Mouse (Mus musculus) heart, postnatal 0 days (tissue): ENCODE data around the gene Gpat2. TPM values are rescaled to one million over a fixed set of nuclear protein-coding genes. Genes with fewer than 3 reads are reported as not detected.
A peak's percentile ranks its signal among the peaks of the same experiment; 100 is the strongest.

ENCODE experiments used
- ATAC-seq: fragments of 200-750 bp; cut with Nextera tagmentation; 2 replicates; pipeline ENCODE4 v1.8.0; 2017; ENCODE audit warnings: low read depth, moderate number of reproducible peaks, moderate library complexity; ENCODE audit not compliant: insufficient read depth
- DNase-seq: peaks from one replicate; pipeline ENCODE4 v3.0.0-alpha.2; 2016; ENCODE audit warnings: low spot score
- H3K27ac ChIP-seq: fragments of 300-500 bp; sonication (generic); 2 replicates; pipeline ENCODE4 v1.5.1; 2014; ENCODE audit warnings: low read depth, mild to moderate bottlenecking
- H3K27me3 ChIP-seq: fragments of 300-500 bp; sonication (generic); 2 replicates; pipeline ENCODE4 v1.6.1; 2014; ENCODE audit warnings: low read length, mixed read lengths; ENCODE audit not compliant: control insufficient read depth, insufficient read depth
- H3K36me3 ChIP-seq: fragments of 300-500 bp; sonication (generic); replicated peaks from 2 replicates; pipeline ENCODE4 v1.6.1; 2014; ENCODE audit warnings: low read length, mixed read lengths; ENCODE audit not compliant: control insufficient read depth, insufficient read depth
- H3K4me1 ChIP-seq: fragments of 300-500 bp; sonication (generic); 2 replicates; pipeline ENCODE4 v1.6.1; 2014; ENCODE audit warnings: antibody characterized with exemption; ENCODE audit not compliant: control insufficient read depth, insufficient read depth
- H3K4me2 ChIP-seq: fragments of 300-500 bp; sonication (generic); 2 replicates; pipeline ENCODE4 v1.6.1; 2014; ENCODE audit warnings: low read depth, mild to moderate bottlenecking, low read length, moderate library complexity
- H3K4me3 ChIP-seq: fragments of 300-500 bp; sonication (generic); 2 replicates; pipeline ENCODE4 v1.5.1; 2014; ENCODE audit warnings: low read depth, low read length
- H3K9ac ChIP-seq: fragments of 300-500 bp; sonication (generic); replicated peaks from 2 replicates; pipeline ENCODE4 v1.6.1; 2014; ENCODE audit warnings: low read depth, low read length, mixed read lengths
- H3K9me3 ChIP-seq: fragments of 300-500 bp; sonication (generic); replicated peaks from 2 replicates; pipeline ENCODE4 v1.6.1; 2016; ENCODE audit warnings: low read length; ENCODE audit not compliant: control insufficient read depth
- CTCF ChIP-seq: IDR thresholded peaks from 2 replicates; pipeline ENCODE4 v1.5.1; 2016; ENCODE audit warnings: antibody characterized with exemption, control low read depth, low read depth
- EP300 ChIP-seq: IDR thresholded peaks from 2 replicates; pipeline ENCODE4 v1.6.1; 2016; ENCODE audit warnings: antibody characterized with exemption, low read depth
- WGBS: fragments of 180-500 bp; shearing (Covaris S2); extraction: QIAGEN DNeasy Blood & Tissue Kit; methylation state at CpG from one replicate; pipeline ENCODE4 v1.1.7; 2014; 5-methylcytosine and 5-hydroxymethylcytosine counted together
- polyA plus RNA-seq: library from polyadenylated mRNA; unstranded; fragments of >200 nt; fragmentation: Nextera tagmentation; extraction: Ambion mirVana; gene quantifications from 2 replicates; pipeline ENCODE4 v1.2.1, GENCODE M21; 2015
- total RNA-seq: library from RNA; depleted of rRNA; stranded (reverse); fragments of >200 nt; gene quantifications from 2 replicates; pipeline ENCODE4 v1.2.3, GENCODE M21; 2014; ENCODE audit warnings: low replicate concordance; rRNA removed

The Gpat2 gene
- total and polyA plus RNA-seq, 2 experiments from 2014 or later = 0.04 to 0.20 TPM

DNA sequence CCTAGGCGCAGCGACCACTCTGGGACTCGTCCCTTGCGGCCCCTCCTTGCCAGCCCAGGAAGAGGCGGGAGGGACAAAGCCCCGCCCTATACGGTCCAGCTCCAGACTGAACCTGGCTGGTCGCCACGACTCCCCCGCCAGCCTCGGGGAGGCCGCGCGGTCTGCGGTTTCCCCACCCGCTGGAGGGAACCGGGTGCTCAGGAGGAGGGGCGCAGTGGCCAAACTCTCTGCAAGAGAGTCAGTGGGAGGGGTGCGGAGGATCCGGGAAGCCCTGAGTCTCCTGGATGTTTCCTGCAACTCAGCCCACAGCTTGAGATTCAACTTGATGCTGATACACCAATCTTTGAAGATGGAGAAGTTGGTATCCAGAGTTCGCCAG, 57.5 kb downstream of the Gpat2 start:
- peak overlapping the region; percentile 65 for H3K4me2 ChIP-seq
- under 1% methylated on average over 19 of the region's 21 CpGs for WGBS
- DNase-seq (no peak), ATAC-seq (peak; percentile 69)
- H3K9me3 ChIP-seq = no peaks in the 10 kb centered on the region
- H3K4me1 ChIP-seq = peaks cover 11% of the 10 kb centered on the region
- H3K27me3 ChIP-seq = peaks cover 70% of the 10 kb centered on the region
- peak overlapping the region; percentile 45 for H3K4me3 ChIP-seq
- no peak overlapping the region for H3K27ac ChIP-seq
- TF ChIP-seq EP300 = no peak
- no peak for TF ChIP-seq CTCF
- no peak overlapping the region for H3K9ac ChIP-seq
- no peaks in the 10 kb centered on the region for H3K36me3 ChIP-seq

DNA sequence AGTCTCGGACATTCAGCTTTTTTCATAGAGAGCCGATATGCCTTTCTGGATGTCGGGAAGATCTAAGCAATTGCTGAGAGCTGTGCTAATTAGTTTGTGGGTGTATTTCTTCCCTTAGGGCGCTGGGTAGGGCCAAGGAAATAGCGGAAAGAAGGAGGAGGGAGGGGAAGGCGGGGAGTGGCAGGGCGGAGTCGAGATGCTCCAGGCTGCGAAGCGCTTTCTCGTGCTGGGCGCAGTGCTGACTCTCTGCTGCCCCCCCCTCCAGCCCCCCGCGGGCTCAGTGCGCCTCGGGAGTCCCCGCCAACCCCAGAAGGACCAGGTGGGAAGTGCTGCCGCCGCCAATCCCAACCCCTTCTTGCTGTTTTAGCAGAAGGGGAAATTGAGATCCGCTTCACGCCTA, 58.0 kb downstream of the Gpat2 start:
- no peak overlapping the region for H3K9ac ChIP-seq
- DNase-seq (no peak), ATAC-seq (no peak)
- H3K4me3 ChIP-seq = peak overlapping the region; percentile 45
- peaks cover 11% of the 10 kb centered on the region for H3K4me1 ChIP-seq
- H3K27ac ChIP-seq = no peak overlapping the region
- under 1% methylated on average over 21 of the region's 21 CpGs for WGBS
- peaks cover 70% of the 10 kb centered on the region for H3K27me3 ChIP-seq
- no peaks in the 10 kb centered on the region for H3K9me3 ChIP-seq
- TF ChIP-seq CTCF (no peak), EP300 (no peak)
- H3K4me2 ChIP-seq = peak overlapping the region; percentile 65
- H3K36me3 ChIP-seq = no peaks in the 10 kb centered on the region

DNA sequence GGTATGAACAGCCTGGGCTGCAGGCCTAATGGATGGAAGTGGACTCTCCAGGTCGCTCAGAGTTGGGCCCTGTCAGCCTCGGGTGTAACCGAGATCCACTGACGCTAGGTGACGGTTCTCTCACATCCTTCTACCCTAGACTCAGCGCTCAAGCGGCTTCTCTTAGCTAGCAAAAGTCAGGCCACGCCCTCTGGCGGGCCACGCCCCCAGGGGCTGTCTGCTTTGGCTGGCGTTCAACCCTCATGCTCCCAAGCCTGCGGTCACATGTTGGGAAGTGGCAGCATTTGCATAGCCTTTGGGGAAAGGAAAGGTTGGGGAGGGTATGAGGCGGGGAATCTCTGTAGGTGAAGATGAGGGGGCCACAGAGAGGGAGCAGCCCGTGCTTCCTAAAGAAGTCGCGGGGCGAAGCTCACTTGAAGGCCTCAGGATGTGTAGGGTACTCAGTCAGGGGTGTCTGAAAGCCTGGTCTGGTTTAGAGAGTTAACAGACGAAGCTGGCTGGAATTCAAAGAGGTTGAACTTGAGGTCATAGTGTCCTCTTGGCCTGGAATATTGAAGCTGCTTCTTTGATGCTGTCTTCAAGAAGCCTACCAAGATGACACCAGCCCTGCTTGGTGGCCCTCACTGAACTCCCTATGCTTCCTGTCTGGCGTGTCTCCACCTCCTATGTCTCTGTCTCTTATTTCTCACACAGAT, 59.6 kb downstream of the Gpat2 start:
- Histone ChIP-seq H3K36me3 (no peaks in the 10 kb centered on the region), H3K4me2 (peak overlapping the region; percentile 44), H3K4me1 (peaks cover 11% of the 10 kb centered on the region), H3K27me3 (peaks cover 63% of the 10 kb centered on the region), H3K4me3 (peak overlapping the region; percentile 15; the same call in 1 of the 2 replicates), H3K9ac (no peak overlapping the region), H3K27ac (no peak overlapping the region), H3K9me3 (no peaks in the 10 kb centered on the region)
- TF ChIP-seq EP300 (no peak), CTCF (no peak)
- peak; percentile 76 for DNase-seq
- WGBS = 8% methylated on average over 19 of the region's 19 CpGs
- ATAC-seq = peak; percentile 65; the same call in 1 of the 2 replicates

Other genes with a start within 250 kb of the Gpat2 start
- gene 1810024B03Rik, start 216.9 kb upstream of the Gpat2 start, total RNA-seq = 0.27 TPM in 1 of 2 replicates, not detected in the other
- gene 1810024B03Rik, start 216.9 kb upstream of the Gpat2 start, polyA plus RNA-seq = 1.6 and 1.9 TPM in 2 replicates
- gene Snrnp200, start 216.8 kb upstream of the Gpat2 start, total RNA-seq = 60.0 and 62.2 TPM in 2 replicates
- gene Snrnp200, start 216.8 kb upstream of the Gpat2 start, polyA plus RNA-seq = 33.3 and 36.7 TPM in 2 replicates
- gene Ciao1, start 177.4 kb upstream of the Gpat2 start, total RNA-seq = 38.0 and 65.9 TPM in 2 replicates
- 53.7 and 59.5 TPM in 2 replicates for gene Ciao1, start 177.4 kb upstream of the Gpat2 start, polyA plus RNA-seq
- 48.2 and 75.3 TPM in 2 replicates for gene Tmem127, start 177.3 kb upstream of the Gpat2 start, total RNA-seq
- 21.2 and 22.1 TPM in 2 replicates for gene Tmem127, start 177.3 kb upstream of the Gpat2 start, polyA plus RNA-seq
- gene Stard7, start 155.0 kb upstream of the Gpat2 start, total RNA-seq = 228 and 244 TPM in 2 replicates
- gene Stard7, start 155.0 kb upstream of the Gpat2 start, polyA plus RNA-seq = 109 and 123 TPM in 2 replicates
- gene Dusp2, start 89.0 kb upstream of the Gpat2 start, total RNA-seq = 6.8 and 13.8 TPM in 2 replicates
- gene Dusp2, start 89.0 kb upstream of the Gpat2 start, polyA plus RNA-seq = 5.1 and 7.3 TPM in 2 replicates
- not detected in 2 replicates for gene Astl, start 86.6 kb upstream of the Gpat2 start, total RNA-seq
- not detected in 2 replicates for gene Astl, start 86.6 kb upstream of the Gpat2 start, polyA plus RNA-seq
- gene Adra2b, start 62.0 kb upstream of the Gpat2 start, total RNA-seq = 1.1 and 2.0 TPM in 2 replicates
- gene Adra2b, start 62.0 kb upstream of the Gpat2 start, polyA plus RNA-seq = 0.67 and 0.71 TPM in 2 replicates
- gene Fahd2a, start 19.4 kb downstream of the Gpat2 start, total RNA-seq = 30.3 and 58.0 TPM in 2 replicates
- gene Fahd2a, start 19.4 kb downstream of the Gpat2 start, polyA plus RNA-seq = 37.9 and 43.3 TPM in 2 replicates
- 3.5 and 7.9 TPM in 2 replicates for gene Kcnip3, start 96.9 kb downstream of the Gpat2 start, total RNA-seq
- gene Kcnip3, start 96.9 kb downstream of the Gpat2 start, polyA plus RNA-seq = 0.20 and 0.40 TPM in 2 replicates
- 0.04 and 6.0 TPM in 2 replicates for gene Prom2, start 116.3 kb downstream of the Gpat2 start, total RNA-seq
- gene Prom2, start 116.3 kb downstream of the Gpat2 start, polyA plus RNA-seq = 0.03 and 0.08 TPM in 2 replicates
- 0.69 and 3.6 TPM in 2 replicates for gene Zfp661, start 161.9 kb downstream of the Gpat2 start, total RNA-seq
- gene Zfp661, start 161.9 kb downstream of the Gpat2 start, polyA plus RNA-seq = 1.4 and 1.6 TPM in 2 replicates
- 48.8 and 109 TPM in 2 replicates for gene Mrps5, start 162.0 kb downstream of the Gpat2 start, total RNA-seq
- gene Mrps5, start 162.0 kb downstream of the Gpat2 start, polyA plus RNA-seq = 150 and 156 TPM in 2 replicates
- gene Mal, start 231.5 kb downstream of the Gpat2 start, total RNA-seq = 8.2 and 11.3 TPM in 2 replicates
- 1.7 and 2.5 TPM in 2 replicates for gene Mal, start 231.5 kb downstream of the Gpat2 start, polyA plus RNA-seq